In the genomic region with DNA sequence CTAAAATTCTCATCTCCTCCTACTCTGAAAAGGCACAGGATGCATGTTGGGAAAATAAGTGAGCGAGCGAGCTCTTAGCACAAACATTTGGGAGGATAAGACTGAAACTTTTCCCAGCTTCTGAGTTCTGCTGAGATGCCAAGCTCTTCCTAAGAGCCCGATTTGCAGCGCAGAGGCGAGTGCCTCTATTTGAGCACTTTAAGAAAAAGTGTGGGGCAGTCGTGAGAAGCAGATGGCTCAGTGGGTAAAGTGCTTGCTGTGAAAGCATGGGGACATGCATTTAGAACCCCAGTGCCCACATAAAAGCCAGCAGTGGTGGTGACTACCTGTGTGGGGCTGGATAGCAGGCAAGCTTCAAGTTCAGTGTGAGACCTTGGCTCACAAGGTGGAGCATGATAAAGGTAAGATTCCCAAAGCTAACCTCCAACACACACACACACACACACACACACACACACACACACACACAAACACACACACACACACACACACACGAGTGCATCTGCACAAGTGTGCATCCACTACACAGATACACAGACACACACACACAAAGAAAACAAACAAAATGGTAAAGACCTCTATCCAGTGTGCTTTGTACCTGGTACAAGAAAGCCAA, we compare ENCODE assay signal across 1 mouse cellular context.
TF ChIP-seq lines count a peak whose summit lies in the region.

No protein-coding gene starts in this region.

TF ChIP-seq in CH12.LX, 34 proteins besides CTCF, POLR2A, EP300 and RAD21 (continued from another document):
- TF ChIP-seq JUN (IDR thresholded peaks at IDR 0.05; ENCODE audit: insufficient read depth, low read depth, low read length) (no peak), CHD2 (IDR thresholded peaks at IDR 0.05; ENCODE audit: low read length) (no peak), SIN3A (IDR thresholded peaks at IDR 0.05; ENCODE audit: low read length) (no peak), MEF2A (IDR thresholded peaks at IDR 0.05; ENCODE audit: borderline replicate concordance, low read depth, low read length) (no peak), ZMIZ1 (IDR thresholded peaks at IDR 0.05; ENCODE audit: low read depth, low read length) (no peak), CHD1 (IDR thresholded peaks at IDR 0.05; ENCODE audit: low read depth, low read length) (no peak), HCFC1 (IDR thresholded peaks at IDR 0.05; ENCODE audit: low read depth, low read length) (no peak), MXI1 (IDR thresholded peaks at IDR 0.05; ENCODE audit: low read depth, low read length) (no peak)
